Mouse (Mus musculus) G1E (cell line): ENCODE results near the gene Gzf1. TPM values are rescaled to one million over a fixed set of nuclear protein-coding genes. Genes with fewer than 3 reads are reported as not detected.
A peak's percentile ranks its signal among the peaks of the same experiment; 100 is the strongest.

Experiments
- ATAC-seq: 2 replicates; pipeline ENCODE4 v1.8.0; 2016; ENCODE audit warnings: mild to moderate bottlenecking; ENCODE audit not compliant: insufficient number of reproducible peaks, poor library complexity, low FRiP score, severe bottlenecking; ENCODE audit errors: extremely low read depth
- DNase-seq: peaks from one replicate; pipeline ENCODE4 v3.0.0; 2012; ENCODE audit warnings: low spot score
- H3K27me3 ChIP-seq: 2 replicates; pipeline ENCODE4 v1.6.1; 2012; ENCODE audit warnings: mild to moderate bottlenecking, low read length, inconsistent platforms; ENCODE audit not compliant: insufficient read depth
- H3K36me3 ChIP-seq: replicated peaks from 2 replicates; pipeline ENCODE3; 2012; ENCODE audit warnings: mild to moderate bottlenecking, inconsistent platforms
- H3K4me1 ChIP-seq: 2 replicates; pipeline ENCODE4 v1.6.1; 2012; ENCODE audit warnings: low read depth, low read length, inconsistent platforms, mixed read lengths; ENCODE audit not compliant: insufficient read depth
- H3K4me3 ChIP-seq: 2 replicates; pipeline ENCODE4 v1.5.1; 2012; ENCODE audit warnings: low read depth, mild to moderate bottlenecking, inconsistent platforms, low read length, moderate library complexity, mixed read lengths
- H3K9me3 ChIP-seq: replicated peaks from 2 replicates; pipeline ENCODE4 v1.6.1; 2012; ENCODE audit warnings: inconsistent platforms
- CTCF ChIP-seq: IDR thresholded peaks from 2 replicates; pipeline ENCODE4 v1.5.1; 2012; ENCODE audit warnings: low read depth, low read length, inconsistent platforms, mixed read lengths
- GATA1 ChIP-seq: IDR thresholded peaks from 2 replicates; pipeline ENCODE4 v1.6.1; 2012; ENCODE audit warnings: borderline replicate concordance, low read length, inconsistent platforms, mixed read lengths
- GATA2 ChIP-seq: IDR thresholded peaks from 2 replicates; pipeline ENCODE4 v1.6.1; 2012; ENCODE audit warnings: low read depth, low read length, inconsistent platforms, borderline replicate concordance
- POLR2AphosphoS5 ChIP-seq: IDR thresholded peaks from 2 replicates; pipeline ENCODE4 v1.6.1; 2012; ENCODE audit warnings: low read depth, low read length, inconsistent platforms; ENCODE audit not compliant: insufficient replicate concordance
- TAL1 ChIP-seq: conservative IDR thresholded peaks from 2 replicates; pipeline ENCODE4 v1.6.1; 2012; ENCODE audit warnings: low read depth, low read length, inconsistent platforms, mixed read lengths
- polyA plus RNA-seq: library from polyadenylated mRNA; stranded (reverse); fragments of >175 nt; gene quantifications from 2 replicates; pipeline ENCODE4 v1.2.3, GENCODE M21; 2012
- total RNA-seq, 2 experiments: library from RNA; stranded (forward) in 1 of 2; stranded (reverse) in 1 of 2; fragments of 200-1000 nt in 1 of 2; fragments of >200 nt in 1 of 2; fragmentation: Nextera tagmentation in 1 of 2; gene quantifications; 2 replicates each; pipeline ENCODE4 v1.2.3; 2014 to 2017

Gene Gzf1
- total and polyA plus RNA-seq, 3 experiments: 12.0 to 28.4 (median 27.8) TPM

DNA sequence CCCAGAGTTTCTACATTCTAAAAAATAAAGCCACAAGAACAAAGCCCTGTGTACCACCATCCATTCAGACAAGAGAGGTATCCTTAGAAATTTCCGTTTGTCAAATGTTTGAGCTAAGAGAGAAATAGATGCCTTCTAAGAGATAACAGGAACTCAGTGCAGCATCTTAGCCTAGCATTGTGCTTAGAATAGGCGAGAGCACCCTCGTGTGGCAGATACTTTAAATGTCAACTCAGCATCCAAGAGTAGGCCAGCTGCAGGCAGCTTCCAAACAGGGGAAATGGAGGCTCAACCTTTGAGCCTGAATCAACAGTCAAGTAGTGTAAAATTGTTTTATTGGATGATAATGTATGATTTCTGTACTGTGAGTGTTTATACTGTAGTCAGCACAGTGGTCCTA, 25.9 kb upstream of the Gzf1 start:
- Histone ChIP-seq H3K27me3 (0 out of 2 replicates have a peak, but pooled peaks cover 3% of the 10 kb centered on the region), H3K4me3 (no peak overlapping the region), H3K9me3 (no peaks in the 10 kb centered on the region), H3K36me3 (no peaks in the 10 kb centered on the region), H3K4me1 (no peaks in the 10 kb centered on the region)
- ATAC-seq: peak; percentile 72
- TF ChIP-seq POLR2AphosphoS5: no peak
- peak; percentile 12; the same call in 1 of the 2 replicates for TF ChIP-seq CTCF
- DNase-seq: no peak

- DNase-seq (no peak), ATAC-seq (no peak)
- 0 out of 2 replicates have a peak, but pooled peaks cover 4% of the 10 kb centered on the region for H3K27me3 ChIP-seq
- no peaks in the 10 kb centered on the region for H3K9me3 ChIP-seq
- no peak overlapping the region for H3K4me3 ChIP-seq
- H3K4me1 ChIP-seq: no peaks in the 10 kb centered on the region
- no peaks in the 10 kb centered on the region for H3K36me3 ChIP-seq
- TF ChIP-seq GATA1: no peak
- TF ChIP-seq TAL1: no peak
- no peak for TF ChIP-seq GATA2
- TF ChIP-seq POLR2AphosphoS5: no peak
- TF ChIP-seq CTCF: no peak
Observed at GRCm38 (mm10) chr2:148663458-148663857, 17.4 kb upstream of the Gzf1 start.

- H3K4me1 ChIP-seq: peaks cover 33% of the 10 kb centered on the region
- TF ChIP-seq CTCF (no peak), GATA1 (no peak), TAL1 (no peak), GATA2 (no peak), POLR2AphosphoS5 (no peak)
- DNase-seq (peak; percentile 97), ATAC-seq (peak; percentile 98)
- H3K4me3 ChIP-seq: peak within 1 kb of the TSS; percentile 85
- no peaks in the 10 kb centered on the region for H3K9me3 ChIP-seq
- no peaks in the 10 kb centered on the region for H3K27me3 ChIP-seq
- H3K36me3 ChIP-seq: peaks cover 34% of the 10 kb centered on the region
Observed at GRCm38 (mm10) chr2:148672199-148673096, 8.4 kb upstream of the Gzf1 start, which contains the start of gene Nxt1. TSS of gene Nxt1 (plus strand) at chr2:148672601.

- H3K36me3 ChIP-seq: peaks cover 46% of the 10 kb centered on the region
- peaks cover 67% of the 10 kb centered on the region for H3K4me1 ChIP-seq
- no peaks in the 10 kb centered on the region for H3K9me3 ChIP-seq
- ATAC-seq (no peak), DNase-seq (no peak)
- no peak overlapping the region for H3K4me3 ChIP-seq
- H3K27me3 ChIP-seq: no peaks in the 10 kb centered on the region
- TF ChIP-seq TAL1: no peak
- TF ChIP-seq POLR2AphosphoS5: no peak
- TF ChIP-seq GATA1: no peak
- TF ChIP-seq GATA2: no peak
- TF ChIP-seq CTCF: no peak
Observed at GRCm38 (mm10) chr2:148677801-148678200, 3.0 kb upstream of the Gzf1 start.

- Histone ChIP-seq H3K27me3 (no peaks in the 10 kb centered on the region), H3K4me1 (peaks cover 57% of the 10 kb centered on the region), H3K9me3 (no peaks in the 10 kb centered on the region), H3K36me3 (peaks cover 57% of the 10 kb centered on the region), H3K4me3 (no peak overlapping the region; the same call in 1 of the 2 replicates)
- ATAC-seq: no peak
- no peak for TF ChIP-seq POLR2AphosphoS5
- TF ChIP-seq CTCF: no peak
- TF ChIP-seq TAL1: no peak
- TF ChIP-seq GATA1: no peak
- no peak for TF ChIP-seq GATA2
- DNase-seq: no peak
Observed at GRCm38 (mm10) chr2:148679346-148679745, 1.5 kb upstream of the Gzf1 start.

GRCm38 (mm10) chr2:148681461-148681891, 653 bp downstream of the Gzf1 start:
- Histone ChIP-seq H3K36me3 (peaks cover 55% of the 10 kb centered on the region), H3K27me3 (no peaks in the 10 kb centered on the region), H3K4me1 (peaks cover 53% of the 10 kb centered on the region), H3K4me3 (peak overlapping the region; percentile 93), H3K9me3 (no peaks in the 10 kb centered on the region)
- ATAC-seq (peak; percentile 45), DNase-seq (peak; percentile 67)
- TF ChIP-seq GATA2: no peak
- no peak for TF ChIP-seq TAL1
- peak; percentile 50 for TF ChIP-seq CTCF
